Mouse (Mus musculus) lung, postnatal 0 days (tissue): ENCODE data around the gene Nfia.

Experiments
- CTCF ChIP-seq: IDR thresholded peaks from 2 replicates; pipeline ENCODE4 v1.5.1; 2016; ENCODE audit warnings: antibody characterized with exemption, mild to moderate bottlenecking
- EP300 ChIP-seq: IDR thresholded peaks from 2 replicates; pipeline ENCODE4 v1.6.1; 2016; ENCODE audit warnings: antibody characterized with exemption, mild to moderate bottlenecking, control low read depth

- no peak for TF ChIP-seq CTCF
- no peak for TF ChIP-seq EP300
Measured at GRCm38 (mm10) chr4:98150576-98150975, 378.0 kb downstream of the Nfia start.
